Mouse (Mus musculus) stomach, embryonic 16.5 days (tissue): ENCODE results near the gene Zkscan1. TPM values are rescaled to one million over a fixed set of nuclear protein-coding genes. Genes with fewer than 3 reads are reported as not detected.
"Not testable (repeated sequence)": the region's sequence is repeated elsewhere in the genome, so short reads cannot be mapped to it uniquely, and the experiment has no call there.

Experiments
- ATAC-seq: fragments of 200-750 bp; cut with Nextera tagmentation; 2 replicates; pipeline ENCODE4 v1.8.0; 2017; ENCODE audit warnings: moderate number of reproducible peaks, moderate TSS enrichment; ENCODE audit not compliant: insufficient read depth, low FRiP score
- H3K27ac ChIP-seq: fragments of 300-500 bp; sonication (generic); 2 replicates; pipeline ENCODE4 v1.5.1; 2014; ENCODE audit warnings: low read length
- H3K27me3 ChIP-seq: fragments of 300-500 bp; sonication (generic); 2 replicates; pipeline ENCODE4 v1.6.1; 2014; ENCODE audit warnings: low read length, control low read depth, mixed read lengths; ENCODE audit not compliant: control insufficient read depth, insufficient read depth
- H3K36me3 ChIP-seq: fragments of 300-500 bp; sonication (generic); 2 replicates; pipeline ENCODE4 v1.6.1; 2014; ENCODE audit warnings: low read length; ENCODE audit not compliant: control insufficient read depth, insufficient read depth
- H3K4me1 ChIP-seq: fragments of 300-500 bp; sonication (generic); 2 replicates; pipeline ENCODE4 v1.6.1; 2014; ENCODE audit warnings: low read length, control low read depth, mixed read lengths; ENCODE audit not compliant: control insufficient read depth, insufficient read depth
- H3K4me2 ChIP-seq: fragments of 300-500 bp; sonication (generic); 2 replicates; pipeline ENCODE4 v1.6.1; 2014; ENCODE audit warnings: low read depth, low read length, mixed read lengths
- H3K4me3 ChIP-seq: fragments of 300-500 bp; sonication (generic); replicated peaks from 2 replicates; pipeline ENCODE4 v1.5.1; 2014; ENCODE audit warnings: mild to moderate bottlenecking, low read length
- H3K9ac ChIP-seq: fragments of 300-500 bp; sonication (generic); 2 replicates; pipeline ENCODE4 v1.6.1; 2014; ENCODE audit warnings: low read length
- H3K9me3 ChIP-seq: fragments of 300-500 bp; sonication (generic); replicated peaks from 2 replicates; pipeline ENCODE4 v1.6.1; 2016; ENCODE audit warnings: low read length, control low read depth; ENCODE audit not compliant: control insufficient read depth
- WGBS: fragments of 180-500 bp; shearing (Covaris S2); extraction: QIAGEN DNeasy Blood & Tissue Kit; methylation state at CpG from one replicate; pipeline ENCODE4 v1.1.7; 2014; 5-methylcytosine and 5-hydroxymethylcytosine counted together
- polyA plus RNA-seq: library from polyadenylated mRNA; unstranded; fragments of >200 nt; fragmentation: Nextera tagmentation; extraction: Ambion mirVana; gene quantifications from 2 replicates; pipeline ENCODE4 v1.2.1, GENCODE M21; 2015

Gene Zkscan1
- polyA plus RNA-seq, 1 experiment from 2014 or later: 16.5 TPM

DNA sequence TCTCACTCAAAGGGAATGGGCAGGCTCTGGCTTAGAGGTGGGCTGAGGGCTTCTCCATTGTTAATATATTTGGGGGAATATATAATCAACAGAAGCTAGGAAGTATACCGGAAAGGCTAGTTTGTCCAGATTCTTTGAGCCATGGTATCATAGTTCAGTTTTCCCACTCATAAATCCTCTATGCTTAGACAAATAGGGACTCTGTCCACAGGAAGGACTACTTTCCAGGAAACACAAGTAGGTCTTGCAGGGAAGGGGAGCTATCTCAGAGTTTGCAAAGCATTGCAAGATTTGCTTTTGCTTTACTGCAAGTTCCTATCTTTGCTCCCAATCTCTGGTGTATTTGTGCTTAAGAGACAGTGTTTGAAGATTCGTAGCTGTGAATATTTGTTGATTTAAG, 20.1 kb downstream of the Zkscan1 start:
- Histone ChIP-seq H3K4me3 (no peak overlapping the region), H3K4me2 (no peak overlapping the region), H3K27ac (peak overlapping the region; percentile 4; the same call in 1 of the 2 replicates), H3K9me3 (no peaks in the 10 kb centered on the region), H3K4me1 (0 out of 2 replicates have a peak, but pooled peaks cover 6% of the 10 kb centered on the region), H3K27me3 (no peaks in the 10 kb centered on the region), H3K9ac (no peak overlapping the region), H3K36me3 (0 out of 2 replicates have a peak, but pooled peaks cover 10% of the 10 kb centered on the region)
- WGBS: 70% methylated on average over 2 of the region's 2 CpGs
- no peak for ATAC-seq

DNA sequence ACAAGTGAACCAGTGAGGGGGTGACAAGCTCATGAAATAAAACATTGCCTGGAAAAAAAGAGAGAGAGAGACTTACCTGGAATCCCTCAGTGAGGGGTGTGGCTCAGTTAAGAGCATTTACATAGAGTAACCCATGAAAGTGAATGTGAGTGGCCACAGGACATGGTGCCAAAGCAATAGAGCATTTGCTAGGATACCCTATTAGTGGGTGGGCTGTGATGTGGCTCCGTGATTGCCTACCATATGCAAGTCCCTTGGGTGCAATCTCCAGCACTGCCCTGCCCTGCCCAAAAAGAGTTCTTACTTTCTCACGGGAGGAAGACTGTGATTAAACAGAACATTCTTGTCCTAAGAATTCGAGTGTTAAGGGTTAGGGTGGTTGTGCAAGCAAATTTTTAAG, 22.2 kb downstream of the Zkscan1 start:
- 60% methylated on average over 3 of the region's 3 CpGs for WGBS
- Histone ChIP-seq H3K27me3 (no peaks in the 10 kb centered on the region), H3K4me3 (no peak overlapping the region), H3K27ac (no peak overlapping the region), H3K4me2 (no peak overlapping the region), H3K36me3 (0 out of 2 replicates have a peak, but pooled peaks cover 7% of the 10 kb centered on the region), H3K4me1 (0 out of 2 replicates have a peak, but pooled peaks cover 6% of the 10 kb centered on the region), H3K9ac (no peak overlapping the region), H3K9me3 (no peaks in the 10 kb centered on the region)
- no peak for ATAC-seq

DNA sequence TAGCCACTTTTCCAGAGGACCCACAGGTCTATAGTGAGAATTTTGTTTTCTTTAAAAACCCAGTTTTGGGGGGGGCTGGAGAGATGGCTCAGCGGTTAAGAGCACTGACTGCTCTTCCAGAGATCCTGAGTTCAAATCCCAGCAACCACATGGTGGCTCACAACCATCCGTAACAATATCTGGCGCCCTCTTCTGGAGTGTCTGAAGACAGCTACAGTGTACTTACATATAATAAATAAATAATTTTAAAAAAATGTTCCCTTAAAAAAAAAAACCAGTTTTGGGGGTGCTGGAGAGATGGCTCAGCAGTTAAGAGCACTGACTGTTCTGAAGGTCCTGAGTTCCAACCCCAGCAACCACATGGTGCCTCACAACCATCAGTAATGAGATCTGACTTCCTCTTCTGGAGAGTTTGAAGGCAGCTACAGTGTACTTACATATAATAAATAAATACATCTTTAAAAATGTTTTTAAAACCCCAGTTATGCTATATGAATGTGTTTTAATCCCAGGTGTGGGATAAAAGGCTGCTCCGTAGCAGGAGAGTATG, 25.0 kb downstream of the Zkscan1 start:
- H3K27ac ChIP-seq, H3K36me3 ChIP-seq, H3K9ac ChIP-seq, H3K4me3 ChIP-seq, H3K4me1 ChIP-seq, H3K27me3 ChIP-seq, H3K4me2 ChIP-seq, ATAC-seq, H3K9me3 ChIP-seq: not testable (repeated sequence)
- WGBS: 59% methylated on average over 4 of the region's 4 CpGs

GRCm38 (mm10) chr5:138116255-138117198, 31.6 kb downstream of the Zkscan1 start, which contains the start of gene Zscan21:
Zscan21 (plus strand) TSS chr5:138116903.
- 6% methylated on average over 38 of the region's 38 CpGs for WGBS
- ATAC-seq: peak; percentile 96
- peak within 1 kb of the TSS; percentile 83 for H3K9ac ChIP-seq

DNA sequence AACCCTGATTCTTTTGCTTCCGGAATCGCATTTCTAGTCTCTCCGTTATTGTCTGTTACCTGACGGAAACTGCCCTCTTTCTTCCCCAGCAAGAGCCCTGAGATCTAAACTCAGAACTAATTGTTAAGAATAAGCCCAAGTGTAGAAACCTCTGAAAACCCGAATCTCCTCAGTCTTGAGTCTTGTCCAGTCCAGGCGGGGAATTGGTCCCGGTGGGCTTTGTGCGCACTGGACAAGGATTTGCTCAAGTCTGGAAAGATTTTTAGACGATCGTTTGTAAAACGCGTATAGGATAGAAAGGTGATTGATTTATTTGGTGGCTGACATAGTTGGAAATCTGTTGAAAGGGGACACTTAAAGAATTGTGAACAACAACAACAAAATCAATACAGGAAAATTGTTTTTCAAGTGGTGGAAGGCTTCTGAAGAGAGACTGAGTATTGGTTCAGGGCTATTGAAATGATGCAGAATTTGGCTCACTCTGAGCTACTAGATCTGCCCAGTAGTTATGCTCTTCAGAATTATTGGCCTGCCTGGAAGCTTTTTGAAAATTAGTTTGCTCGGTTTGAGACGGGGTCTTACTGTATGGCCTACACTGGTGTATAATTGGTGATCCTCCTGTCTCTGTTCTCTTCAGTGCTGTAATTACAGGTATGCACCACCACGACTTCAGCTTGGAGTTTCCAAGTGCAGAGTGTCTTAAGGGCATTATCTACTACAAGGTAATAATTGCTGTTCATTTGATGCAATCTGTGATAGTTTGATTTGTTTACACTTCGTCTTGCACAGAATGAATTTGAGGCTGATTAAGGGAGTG, 32.5 kb downstream of the Zkscan1 start:
- peak overlapping the region; percentile 83 for H3K9ac ChIP-seq
- peak overlapping the region; percentile 82 for H3K4me3 ChIP-seq
- H3K27me3 ChIP-seq: no peaks in the 10 kb centered on the region
- ATAC-seq: peak; percentile 14; the same call in 1 of the 2 replicates
- H3K27ac ChIP-seq: peak overlapping the region; percentile 97
- H3K9me3 ChIP-seq: no peaks in the 10 kb centered on the region
- peaks cover 7% of the 10 kb centered on the region; the same call in 1 of the 2 replicates for H3K36me3 ChIP-seq
- H3K4me2 ChIP-seq: peak overlapping the region; percentile 73
- 4% methylated on average over 16 of the region's 16 CpGs for WGBS
- peaks cover 10% of the 10 kb centered on the region for H3K4me1 ChIP-seq

More at GRCm38 (mm10) chr5:138116255-138117198, 31.6 kb downstream of the Zkscan1 start, which contains the start of gene Zscan21:
- Histone ChIP-seq H3K9me3 (no peaks in the 10 kb centered on the region), H3K4me3 (peak within 1 kb of the TSS; percentile 82), H3K27me3 (no peaks in the 10 kb centered on the region), H3K27ac (peak within 1 kb of the TSS; percentile 97), H3K4me1 (peaks cover 10% of the 10 kb centered on the region), H3K36me3 (peaks cover 7% of the 10 kb centered on the region; the same call in 1 of the 2 replicates), H3K4me2 (peak within 1 kb of the TSS; percentile 73)

- 61% methylated on average over 3 of the region's 3 CpGs for WGBS
- peaks cover 7% of the 10 kb centered on the region; the same call in 1 of the 2 replicates for H3K36me3 ChIP-seq
- peak overlapping the region; percentile 82 for H3K4me3 ChIP-seq
- H3K9me3 ChIP-seq: no peaks in the 10 kb centered on the region
- H3K27me3 ChIP-seq: no peaks in the 10 kb centered on the region
- peak overlapping the region; percentile 83 for H3K9ac ChIP-seq
- peak overlapping the region; percentile 73 for H3K4me2 ChIP-seq
- 0 out of 2 replicates have a peak overlapping the region, but pooled peaks have one; percentile 97 for H3K27ac ChIP-seq
- H3K4me1 ChIP-seq: peaks cover 10% of the 10 kb centered on the region
- ATAC-seq: no peak
Measured at GRCm38 (mm10) chr5:138118041-138118440, 33.2 kb downstream of the Zkscan1 start.

DNA sequence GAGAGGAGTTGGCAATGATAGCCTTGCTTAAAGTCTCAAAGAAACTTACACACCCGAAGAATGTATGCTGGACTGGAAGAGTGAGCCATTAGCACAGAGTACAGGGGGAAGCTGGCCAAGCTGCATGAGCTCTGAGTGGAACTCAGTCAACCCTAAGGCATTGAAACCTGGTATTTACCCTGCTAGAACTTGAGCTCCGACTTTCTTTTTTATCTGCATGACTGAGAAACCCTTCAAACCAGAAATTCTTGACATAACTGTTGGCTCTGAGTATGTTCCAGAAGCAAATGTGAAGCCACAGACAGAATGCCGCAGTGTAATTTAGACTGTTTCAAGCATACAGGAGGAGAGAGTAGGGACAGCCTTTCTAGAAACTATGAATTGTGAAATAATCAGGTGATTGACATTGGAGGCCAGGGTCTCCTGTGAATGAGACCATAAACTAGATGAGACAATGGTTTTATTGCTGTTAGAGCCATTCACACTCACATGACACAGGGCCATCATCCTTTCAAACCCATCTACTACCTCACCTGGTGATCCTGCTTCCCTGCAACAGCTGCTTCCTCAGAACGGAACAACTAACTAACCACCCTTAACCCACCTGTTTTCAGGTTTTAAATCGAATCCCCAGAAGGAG, 47.7 kb downstream of the Zkscan1 start:
- Histone ChIP-seq H3K27ac (no peak overlapping the region), H3K4me1 (no peaks in the 10 kb centered on the region), H3K9me3 (no peaks in the 10 kb centered on the region), H3K4me2 (no peak overlapping the region), H3K27me3 (no peaks in the 10 kb centered on the region), H3K4me3 (no peak overlapping the region), H3K36me3 (peaks cover 29% of the 10 kb centered on the region), H3K9ac (no peak overlapping the region)
- no peak for ATAC-seq
- WGBS: 90% methylated on average over 5 of the region's 5 CpGs

- Histone ChIP-seq H3K9ac (no peak overlapping the region), H3K4me3 (no peak overlapping the region), H3K27me3 (no peaks in the 10 kb centered on the region), H3K4me2 (no peak overlapping the region), H3K9me3 (no peaks in the 10 kb centered on the region), H3K36me3 (peaks cover 7% of the 10 kb centered on the region), H3K4me1 (no peaks in the 10 kb centered on the region), H3K27ac (no peak overlapping the region)
- 45% methylated on average over 4 of the region's 4 CpGs for WGBS
- ATAC-seq: peak; percentile 28; the same call in 1 of the 2 replicates
Measured at GRCm38 (mm10) chr5:138137257-138137656, 52.4 kb downstream of the Zkscan1 start.
